Mouse (Mus musculus) bone marrow macrophage, adult 2 months (primary cell): ENCODE results near the gene 4921539E11Rik. TPM values are rescaled to one million over a fixed set of nuclear protein-coding genes. Genes with fewer than 3 reads are reported as not detected.

Source experiments
- H3K27ac ChIP-seq: 2 replicates; pipeline ENCODE4 v1.5.1; 2012; ENCODE audit warnings: low read depth, low read length; ENCODE audit not compliant: insufficient read depth
- H3K4me1 ChIP-seq: 2 replicates; pipeline ENCODE4 v1.6.1; 2012; ENCODE audit warnings: low read length; ENCODE audit not compliant: control insufficient read depth, insufficient read depth
- H3K4me3 ChIP-seq: 2 replicates; pipeline ENCODE4 v1.5.1; 2012; ENCODE audit warnings: mild to moderate bottlenecking, low read length, moderate library complexity; ENCODE audit not compliant: insufficient read depth
- CTCF ChIP-seq: IDR thresholded peaks from 2 replicates; pipeline ENCODE4 v1.5.1; 2012; ENCODE audit warnings: low read depth, mild to moderate bottlenecking, low read length, moderate library complexity
- POLR2A ChIP-seq: IDR thresholded peaks from 2 replicates; pipeline ENCODE4 v1.6.1; 2012; ENCODE audit warnings: mild to moderate bottlenecking, low read depth, low read length, borderline replicate concordance
- polyA plus RNA-seq: library from polyadenylated mRNA; stranded (reverse); fragments of >200 nt; gene quantifications from 2 replicates; pipeline ENCODE4 v1.2.4, GENCODE M21; 2012; ENCODE audit not compliant: missing spikeins, insufficient read depth, insufficient read length

Gene 4921539E11Rik
- polyA plus RNA-seq, 1 experiment = not detected

GRCm38 (mm10) chr4:103249436-103250085 is 41.1 kb downstream of the 4921539E11Rik start:
- Histone ChIP-seq H3K27ac (no peak overlapping the region), H3K4me3 (no peak overlapping the region), H3K4me1 (no peaks in the 10 kb centered on the region)
- no peak for TF ChIP-seq POLR2A

GRCm38 (mm10) chr4:103247813-103248212 is 42.9 kb downstream of the 4921539E11Rik start:
- no peaks in the 10 kb centered on the region for H3K4me1 ChIP-seq
- no peak overlapping the region for H3K4me3 ChIP-seq
- TF ChIP-seq POLR2A (no peak), CTCF (no peak)
- no peak overlapping the region for H3K27ac ChIP-seq

- no peak overlapping the region for H3K27ac ChIP-seq
- no peak overlapping the region for H3K4me3 ChIP-seq
- no peak for TF ChIP-seq CTCF
- TF ChIP-seq POLR2A = no peak
- H3K4me1 ChIP-seq = no peaks in the 10 kb centered on the region
Measured at GRCm38 (mm10) chr4:103247249-103247648, 43.4 kb downstream of the 4921539E11Rik start.

- Histone ChIP-seq H3K4me1 (no peaks in the 10 kb centered on the region), H3K27ac (no peak overlapping the region), H3K4me3 (no peak overlapping the region)
- TF ChIP-seq POLR2A = no peak
- no peak for TF ChIP-seq CTCF
Measured at GRCm38 (mm10) chr4:103232156-103232555, 58.5 kb downstream of the 4921539E11Rik start.

DNA sequence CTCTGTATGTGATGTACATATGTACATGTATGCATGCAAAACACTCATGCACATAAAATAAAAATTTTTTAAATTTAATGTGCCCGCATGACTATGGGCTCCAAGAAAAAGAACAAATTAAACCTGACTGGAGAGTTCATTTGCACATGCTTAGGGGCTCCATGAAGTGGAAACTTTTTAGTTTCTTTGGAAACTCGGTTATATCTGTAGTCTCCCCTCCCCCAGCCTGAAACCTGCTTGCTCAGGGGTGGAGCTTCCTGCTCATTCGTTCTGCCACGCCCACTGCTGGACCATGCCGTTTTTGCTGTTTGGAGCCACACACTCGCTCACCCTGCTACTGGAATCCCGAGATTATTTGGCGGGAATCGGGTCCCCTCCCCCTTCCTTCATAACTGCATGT is 67.8 kb downstream of the 4921539E11Rik start:
- Histone ChIP-seq H3K27ac (no peak overlapping the region), H3K4me1 (no peaks in the 10 kb centered on the region), H3K4me3 (no peak overlapping the region)
- TF ChIP-seq CTCF (no peak), POLR2A (no peak)

GRCm38 (mm10) chr4:103221789-103222188 is 68.9 kb downstream of the 4921539E11Rik start:
- Histone ChIP-seq H3K4me3 (no peak overlapping the region), H3K27ac (no peak overlapping the region)

DNA sequence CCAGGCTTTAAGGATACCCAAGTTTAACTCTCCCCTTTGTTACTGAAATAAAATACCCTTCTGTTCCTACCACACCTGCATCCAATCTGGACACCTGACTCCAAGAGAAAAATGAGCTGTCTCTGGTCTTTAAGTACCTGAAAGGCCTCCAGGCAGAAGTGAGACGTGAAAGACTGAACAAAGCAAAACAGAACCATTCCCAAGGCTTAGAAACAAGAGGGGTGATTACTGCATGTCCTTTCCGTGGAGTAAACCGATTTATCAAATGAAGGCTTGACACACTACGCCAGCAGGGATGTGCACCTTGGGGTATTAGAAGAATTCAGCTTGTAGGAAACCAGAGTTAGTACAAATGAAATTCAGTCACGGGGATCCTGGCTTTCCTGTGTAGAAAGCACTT is 71.7 kb downstream of the 4921539E11Rik start:
- no peak overlapping the region for H3K27ac ChIP-seq
- TF ChIP-seq CTCF (no peak), POLR2A (no peak)
- H3K4me1 ChIP-seq = 0 out of 2 replicates have a peak, but pooled peaks cover 3% of the 10 kb centered on the region
- no peak overlapping the region for H3K4me3 ChIP-seq

More at GRCm38 (mm10) chr4:103221789-103222188, 68.9 kb downstream of the 4921539E11Rik start:
- no peaks in the 10 kb centered on the region for H3K4me1 ChIP-seq
- TF ChIP-seq POLR2A = no peak
- TF ChIP-seq CTCF = no peak

DNA sequence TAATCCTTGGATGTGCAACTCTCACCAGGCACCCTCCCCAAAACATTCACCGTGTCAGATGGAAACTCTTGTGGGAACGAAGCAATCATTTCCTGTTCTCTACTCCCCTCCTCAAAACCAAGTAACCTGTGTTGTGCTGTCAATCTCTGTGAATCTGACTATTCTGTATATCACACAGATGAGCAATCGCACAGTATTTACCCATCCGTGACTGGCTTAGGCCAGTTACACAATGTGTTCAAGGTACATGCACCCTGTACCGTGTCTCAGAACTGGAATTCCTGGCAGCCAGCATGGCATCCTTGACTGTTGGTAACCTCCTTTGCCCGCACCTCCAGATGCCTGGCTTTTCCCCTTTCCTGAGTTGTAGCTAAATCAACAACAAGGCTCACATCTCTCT is 74.6 kb downstream of the 4921539E11Rik start:
- Histone ChIP-seq H3K4me3 (no peak overlapping the region), H3K4me1 (peaks cover 8% of the 10 kb centered on the region; the same call in 1 of the 2 replicates), H3K27ac (no peak overlapping the region)
- TF ChIP-seq CTCF = no peak
- TF ChIP-seq POLR2A = no peak

DNA sequence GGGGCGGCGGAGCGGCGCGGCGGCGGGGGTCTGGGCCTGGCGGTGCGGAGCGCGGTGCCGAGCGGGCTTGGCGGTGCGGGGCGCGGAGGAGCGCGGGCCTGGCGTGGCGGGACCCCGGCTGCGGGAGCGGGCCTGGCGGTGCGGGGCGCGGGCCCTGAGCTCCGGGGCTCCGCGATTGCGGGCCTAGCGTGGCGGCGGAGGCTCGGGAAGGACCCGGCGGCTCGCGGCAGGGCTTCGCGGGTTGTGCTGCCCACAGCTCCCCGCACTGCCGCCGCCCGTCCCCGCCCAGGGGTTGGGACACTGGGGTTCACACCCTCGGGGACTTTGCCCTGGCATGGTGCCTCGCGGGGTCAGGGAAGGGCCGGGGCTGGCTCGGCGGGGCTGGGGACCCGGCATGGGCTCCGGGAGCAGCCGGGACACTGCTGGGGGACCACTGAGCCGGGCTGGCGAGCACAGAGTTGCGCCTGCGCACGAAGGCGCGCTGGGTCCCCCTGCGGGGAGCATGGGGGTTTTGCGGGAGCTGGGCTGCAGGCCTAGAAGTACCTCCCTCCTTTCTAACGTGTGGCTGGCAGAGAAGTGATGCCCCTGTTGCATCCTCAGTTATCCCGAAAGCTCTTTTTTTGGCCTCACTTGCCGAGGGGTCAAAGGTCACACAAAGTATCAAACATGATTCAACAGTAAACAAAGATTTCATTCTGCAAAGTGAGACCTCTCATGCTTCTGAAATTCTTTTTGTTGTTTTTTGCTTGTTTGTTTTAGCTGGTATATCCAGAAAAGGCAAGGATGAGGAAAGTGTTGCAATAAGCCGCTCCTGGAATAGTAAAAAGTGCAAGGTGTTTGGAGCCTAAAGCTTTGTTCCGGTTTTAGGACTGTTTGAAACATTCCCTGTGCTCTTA is 75.5 kb downstream of the 4921539E11Rik start, which contains the start of gene Slc35d1:
Slc35d1 (minus strand) TSS at position 240 of the 896 bp plus-strand sequence.
- H3K4me3 ChIP-seq = peak within 1 kb of the TSS; percentile 96
- TF ChIP-seq CTCF (no peak), POLR2A (no peak)
- peaks cover 8% of the 10 kb centered on the region; the same call in 1 of the 2 replicates for H3K4me1 ChIP-seq
- H3K27ac ChIP-seq = peak within 1 kb of the TSS; percentile 55

DNA sequence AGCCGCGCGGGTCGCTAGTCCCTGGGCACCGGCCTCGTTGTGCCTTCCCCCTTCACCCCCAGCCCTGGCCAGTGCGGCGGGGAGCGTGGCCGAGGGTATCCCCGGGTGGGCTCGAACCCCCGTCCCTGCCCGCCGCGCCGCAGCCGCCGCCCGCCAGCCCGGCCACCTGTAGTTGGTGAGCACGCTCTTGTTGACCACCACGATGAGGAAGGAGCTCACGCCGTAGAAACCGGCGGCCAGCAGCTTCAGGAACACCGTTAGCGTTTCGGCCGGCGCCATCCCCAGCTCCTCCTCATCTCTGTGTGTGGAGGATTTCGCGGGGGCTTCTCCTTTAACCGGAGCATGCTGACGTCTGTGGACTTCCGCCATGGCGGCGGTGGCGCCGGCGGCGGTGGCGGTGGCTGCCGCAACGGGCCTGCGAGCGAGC is 76.2 kb downstream of the 4921539E11Rik start:
- H3K4me1 ChIP-seq = peaks cover 8% of the 10 kb centered on the region; the same call in 1 of the 2 replicates
- H3K27ac ChIP-seq = peak overlapping the region; percentile 55
- no peak for TF ChIP-seq CTCF
- 0 out of 2 replicates have a peak, but pooled peaks have one; percentile 38 for TF ChIP-seq POLR2A
- peak overlapping the region; percentile 96 for H3K4me3 ChIP-seq
